Mouse (Mus musculus) cerebellum, adult 9-11 months (tissue): ENCODE results near the gene Olfr25.

Source experiments
- DNase-seq: peaks from one replicate; pipeline ENCODE4 v3.0.0; 2022

Olfr25 gene

DNA sequence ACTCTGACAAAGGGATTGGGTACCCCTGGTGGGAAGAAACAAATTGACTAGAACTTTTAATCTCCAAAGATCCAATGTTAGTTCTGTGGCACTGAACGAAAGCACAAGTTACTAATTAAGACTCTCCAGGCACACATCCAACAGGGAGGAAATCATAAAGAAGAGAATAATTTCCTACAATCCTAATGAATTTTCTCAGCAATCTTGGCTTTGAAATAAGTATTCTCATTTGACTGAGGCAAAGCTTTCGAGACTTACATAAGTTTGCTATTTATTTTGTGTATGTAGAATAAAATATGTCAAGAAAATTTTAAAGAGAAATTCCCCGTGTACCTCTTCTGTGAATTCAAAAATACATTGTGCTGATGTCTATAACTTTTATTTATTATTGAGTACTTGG lies at the start of gene Olfr25:
TSS of gene Olfr25 (plus strand) at position 301 of the 400 bp plus-strand sequence.
- no peak for DNase-seq

DNA sequence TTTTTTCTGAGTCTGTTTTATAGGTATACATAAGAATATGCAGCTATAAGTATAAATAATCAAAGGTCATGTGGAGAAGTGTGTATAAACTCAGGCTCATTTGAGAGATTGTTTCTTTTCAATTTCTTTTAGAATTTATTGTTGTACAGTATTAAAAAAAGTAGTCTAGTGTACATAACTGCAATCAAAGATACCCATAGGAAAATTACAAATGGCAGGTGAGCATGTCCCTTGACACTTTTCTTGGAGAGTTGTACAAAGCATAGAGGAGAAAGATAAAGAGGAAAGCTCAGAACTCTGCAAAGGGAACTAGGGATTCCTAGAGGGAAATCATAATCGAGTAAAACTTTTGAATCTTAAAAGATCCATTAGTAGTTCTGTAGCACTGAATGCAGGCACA lies 38.1 kb upstream of the Olfr25 start, which contains the start of gene Olfr896-ps1:
TSS of gene Olfr896-ps1 (plus strand) at position 301 of the 400 bp plus-strand sequence.
- no peak for DNase-seq

DNA sequence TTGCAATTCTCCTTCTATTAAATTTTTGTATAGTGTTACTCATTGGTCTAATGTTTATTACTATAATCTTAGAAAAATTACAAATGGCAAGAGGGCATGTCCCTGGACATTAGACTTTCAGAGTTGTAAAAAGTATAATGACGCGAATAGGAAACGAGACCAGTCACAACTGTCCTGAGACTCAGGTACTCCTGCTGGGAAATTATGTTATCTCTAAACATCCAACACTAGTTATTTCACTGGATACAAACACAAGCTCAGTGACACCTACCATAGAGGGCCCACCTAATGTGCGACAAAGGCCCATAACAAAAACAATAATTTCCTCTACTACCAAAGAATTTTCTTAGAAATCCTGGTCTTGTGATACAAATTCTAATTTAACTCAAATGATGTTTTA lies 19.3 kb downstream of the Olfr25 start, which contains the start of gene Olfr898:
TSS of gene Olfr898 (plus strand) at position 301 of the 400 bp plus-strand sequence.
- DNase-seq = no peak

- no peak for DNase-seq
Observed at GRCm38 (mm10) chr9:38366596-38366995, 37.7 kb downstream of the Olfr25 start, which contains the start of gene Olfr250. Olfr250 (plus strand) TSS chr9:38366896.

GRCm38 (mm10) chr9:38376786-38377185 lies 47.9 kb downstream of the Olfr25 start, which contains the start of gene Olfr251:
Olfr251 (plus strand) TSS chr9:38377086.
- no peak for DNase-seq
